Mouse (Mus musculus) C3H10T1/2 (cell line): ENCODE measurements around the gene Klra6. TPM values are rescaled to one million over a fixed set of nuclear protein-coding genes. Genes with fewer than 3 reads are reported as not detected.

ENCODE experiments used
- polyA plus RNA-seq, 2 experiments: library from polyadenylated mRNA; unstranded; fragments of >200 nt; fragmentation: generic; extraction: Trizol; gene quantifications; one replicate each; pipeline ENCODE4 v1.2.1; 2012; ENCODE audit warnings: missing spikeins in 2 of 2

Klra6 gene
- polyA plus RNA-seq: not detected

DNA sequence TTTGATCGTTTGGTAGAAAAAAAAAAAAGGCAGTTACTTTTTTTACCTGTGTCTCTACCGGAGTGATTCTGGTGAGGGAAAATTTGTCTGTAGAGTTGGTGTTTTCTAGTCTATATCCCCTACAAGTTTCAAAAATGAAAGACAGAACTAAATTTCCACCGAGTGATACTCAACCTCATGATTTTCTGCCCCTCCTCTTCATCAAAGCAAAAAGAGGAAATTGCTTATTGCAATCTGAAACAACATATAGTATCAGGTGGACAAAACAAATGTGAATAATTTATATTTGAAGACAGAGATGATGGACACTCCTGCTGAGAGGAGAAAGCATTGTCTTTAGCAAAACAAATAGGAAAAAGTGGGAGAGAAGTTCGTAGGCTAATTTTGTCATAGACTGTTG lies at the start of gene Klra6:
Gene Klra6, minus strand, starts transcription at position 101 of the 400 bp plus-strand sequence.

DNA sequence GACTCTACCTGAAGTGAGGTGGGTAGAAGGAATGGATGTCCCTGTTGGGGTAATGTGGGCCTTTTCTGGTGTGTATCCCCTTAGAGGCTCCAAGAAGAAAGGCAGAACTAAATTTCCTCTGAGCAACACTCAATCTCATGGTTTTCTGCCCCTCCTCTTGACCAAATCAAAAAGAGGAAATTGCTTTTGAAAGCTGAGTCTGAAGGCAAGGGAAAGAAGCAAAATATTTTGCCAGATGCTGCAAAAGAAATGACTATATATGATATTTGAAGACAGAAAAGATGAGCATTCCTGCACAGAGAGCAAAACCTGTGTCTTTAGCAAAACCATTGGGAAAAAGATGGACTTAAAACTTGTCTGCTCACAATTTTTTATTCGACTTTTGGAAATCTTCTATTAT lies 40.4 kb upstream of the Klra6 start, which contains the start of gene Klra4:
Gene Klra4, minus strand, starts transcription at position 101 of the 400 bp plus-strand sequence.

Other genes with a start within 250 kb of the Klra6 start
- not detected for gene Gm156, start 242.7 kb downstream of the Klra6 start, polyA plus RNA-seq
- not detected for gene Gm17631, start 164.3 kb downstream of the Klra6 start, polyA plus RNA-seq
- gene Klra17, start 150.3 kb downstream of the Klra6 start, polyA plus RNA-seq: under 1 TPM in 1 of 2 experiments, not detected in 1; 0.08 TPM
- not detected for gene Klra5, start 109.3 kb downstream of the Klra6 start, polyA plus RNA-seq
- not detected for gene Klra4, start 40.3 kb upstream of the Klra6 start, polyA plus RNA-seq
- not detected for gene Klra8, start 102.9 kb upstream of the Klra6 start, polyA plus RNA-seq
- not detected for gene Klra9, start 166.2 kb upstream of the Klra6 start, polyA plus RNA-seq
- not detected for gene Klra7, start 206.4 kb upstream of the Klra6 start, polyA plus RNA-seq